Mouse (Mus musculus) brain, adult 2 months (tissue): ENCODE results near the gene Fgfr2.
"Not testable (repeated sequence)": the region's sequence is repeated elsewhere in the genome, so short reads cannot be mapped to it uniquely, and the experiment has no call there.

ENCODE experiments used
- DNase-seq: peaks from one replicate; pipeline ENCODE4 v3.0.0; 2011; ENCODE audit warnings: low read depth, low spot score

Gene Fgfr2

DNA sequence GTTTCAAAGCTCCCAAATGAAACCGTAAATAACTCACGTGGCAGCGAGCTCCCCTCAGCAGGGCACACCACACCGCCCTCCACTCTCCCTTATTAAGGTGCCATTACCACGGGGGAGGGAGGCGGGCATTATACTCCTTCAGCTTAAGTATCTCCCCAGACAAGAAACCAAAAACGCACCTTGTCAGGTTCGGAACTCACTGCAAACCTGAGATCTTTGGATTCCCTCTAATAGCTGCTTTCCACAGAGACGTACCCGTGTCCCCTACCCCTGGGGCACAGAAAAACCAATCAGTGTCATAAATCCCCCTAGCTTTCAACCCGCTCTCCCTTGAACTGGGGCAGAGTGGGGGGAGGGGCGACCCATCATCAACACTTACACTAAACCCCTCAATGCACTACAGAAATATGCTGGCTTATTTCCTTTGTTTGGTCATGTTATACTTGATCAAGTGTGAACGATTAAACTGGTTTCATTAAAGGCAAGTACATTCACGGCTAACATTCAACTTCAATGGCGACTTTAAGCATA, 2.9 kb downstream of the Fgfr2 start:
- no peak for DNase-seq

DNA sequence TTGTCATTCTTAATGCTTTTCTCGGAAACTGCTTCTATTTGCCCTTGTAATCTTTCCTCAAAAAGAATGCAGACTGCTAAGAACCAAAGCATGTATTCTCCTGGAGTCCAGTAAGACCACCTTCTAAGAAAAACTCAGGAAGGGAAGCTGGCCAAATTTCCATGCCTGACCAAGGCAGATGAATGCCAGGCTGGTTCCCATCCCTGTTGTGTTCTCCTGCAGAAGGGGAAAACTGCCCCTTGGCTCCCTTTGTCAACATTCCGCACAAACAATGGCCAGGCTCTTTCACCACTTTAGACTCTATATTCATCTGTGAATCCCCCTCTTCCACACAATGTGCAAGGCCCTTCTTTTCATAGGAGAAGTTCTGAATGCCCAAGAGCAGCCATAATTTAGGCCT, 5.3 kb downstream of the Fgfr2 start:
- DNase-seq = no peak

DNA sequence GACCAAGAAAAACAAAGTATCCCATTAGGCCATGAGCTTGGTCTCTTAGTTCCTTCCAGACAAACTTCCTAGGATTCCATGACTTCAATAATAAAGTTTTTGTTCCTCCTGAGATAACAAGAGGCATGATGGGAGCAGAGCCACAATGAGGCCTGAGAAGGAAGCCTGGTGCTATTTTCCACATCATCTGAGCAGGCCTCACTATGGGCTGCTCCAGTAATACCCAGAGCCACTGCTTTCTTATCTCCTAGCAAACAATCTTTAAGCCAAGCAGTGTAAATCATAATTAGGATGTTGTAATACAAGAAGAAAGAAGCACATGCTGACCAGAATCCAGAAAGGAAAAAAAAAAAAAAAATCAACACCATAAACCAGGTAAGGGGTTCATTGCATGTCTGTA, 6.6 kb downstream of the Fgfr2 start:
- DNase-seq = no peak

DNA sequence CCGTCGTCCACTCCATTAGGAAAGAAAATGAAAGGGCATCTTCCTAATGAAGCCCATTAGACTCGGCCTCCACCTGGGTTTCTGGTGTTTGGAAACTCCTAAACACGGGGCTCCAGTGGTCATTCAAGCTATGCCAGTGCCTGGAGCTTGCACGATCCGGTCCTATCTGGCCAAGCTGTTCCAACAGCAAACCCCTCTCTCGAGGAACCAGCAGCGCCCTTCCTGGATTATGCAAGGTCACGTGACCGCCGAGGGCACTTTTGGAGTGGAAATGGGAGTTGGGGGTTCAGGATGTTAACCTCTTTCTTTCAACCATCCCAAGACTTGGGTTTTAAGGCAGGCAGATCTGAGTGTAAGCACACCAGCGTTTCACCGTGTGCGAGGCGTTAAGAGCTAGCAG, 7.3 kb downstream of the Fgfr2 start:
- no peak for DNase-seq

DNA sequence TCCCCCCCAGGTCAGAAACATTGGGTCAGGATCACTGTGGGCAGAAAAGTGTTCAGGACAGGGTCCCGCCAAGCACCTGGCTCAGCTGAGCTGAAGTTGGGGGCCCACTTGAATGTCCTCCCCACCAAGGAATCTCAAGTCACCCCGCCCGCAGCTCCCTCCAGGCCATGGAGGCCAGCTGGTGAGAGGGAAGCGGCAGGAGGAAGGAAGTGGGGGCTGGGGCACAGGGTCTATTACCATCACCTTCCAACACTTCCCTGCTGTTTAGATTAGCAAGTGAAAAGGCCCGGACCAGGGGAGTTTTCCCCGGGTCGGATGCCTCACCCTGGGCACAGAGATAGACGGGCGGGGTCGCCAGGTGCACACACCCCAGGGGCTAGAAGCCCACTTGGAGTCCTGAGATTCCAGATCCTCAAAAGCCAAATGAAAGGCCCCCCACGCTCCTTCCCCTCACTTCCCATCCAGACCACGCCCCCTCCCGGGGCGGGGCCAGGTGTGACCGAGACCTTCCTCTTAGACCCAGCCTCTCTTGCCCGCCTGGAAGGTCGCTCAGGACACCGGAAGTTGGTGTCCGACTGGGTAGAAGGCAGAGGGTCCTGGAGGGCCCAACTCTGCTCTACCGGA, 8.2 kb downstream of the Fgfr2 start:
- no peak for DNase-seq

DNA sequence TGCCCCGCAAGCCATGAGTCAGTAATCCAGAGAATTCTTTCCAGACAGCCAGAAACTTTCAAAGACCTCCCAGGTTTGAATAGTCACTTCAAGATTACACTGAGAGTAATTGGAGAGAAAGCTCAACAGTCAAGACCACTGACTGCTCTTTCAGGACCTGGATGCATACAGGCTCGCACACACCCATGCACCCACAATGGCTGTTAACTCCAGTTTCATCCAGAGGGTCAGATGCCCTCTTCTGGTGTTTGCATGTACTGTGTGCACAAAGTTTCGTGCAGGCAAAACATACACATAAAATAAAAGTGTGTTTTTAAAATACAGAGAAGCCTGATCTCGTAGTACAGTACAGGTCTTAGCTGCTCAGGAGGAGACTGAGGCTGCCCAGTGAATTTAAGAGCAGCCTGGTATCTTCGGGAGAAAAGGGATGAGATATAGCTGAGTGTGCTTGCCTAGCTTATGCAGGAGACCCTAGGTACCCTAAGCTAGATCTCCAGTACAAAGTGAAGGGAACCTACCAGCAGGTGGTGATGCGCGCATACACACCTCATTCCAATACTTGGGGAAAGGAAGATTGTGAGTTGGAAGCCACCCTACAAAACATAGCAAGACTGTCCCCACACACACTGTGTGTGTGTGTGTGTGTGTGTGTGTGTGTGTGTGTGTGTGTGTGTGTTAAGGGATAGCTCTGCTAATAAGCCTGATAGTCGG, 9.8 kb downstream of the Fgfr2 start:
- DNase-seq = no peak

DNA sequence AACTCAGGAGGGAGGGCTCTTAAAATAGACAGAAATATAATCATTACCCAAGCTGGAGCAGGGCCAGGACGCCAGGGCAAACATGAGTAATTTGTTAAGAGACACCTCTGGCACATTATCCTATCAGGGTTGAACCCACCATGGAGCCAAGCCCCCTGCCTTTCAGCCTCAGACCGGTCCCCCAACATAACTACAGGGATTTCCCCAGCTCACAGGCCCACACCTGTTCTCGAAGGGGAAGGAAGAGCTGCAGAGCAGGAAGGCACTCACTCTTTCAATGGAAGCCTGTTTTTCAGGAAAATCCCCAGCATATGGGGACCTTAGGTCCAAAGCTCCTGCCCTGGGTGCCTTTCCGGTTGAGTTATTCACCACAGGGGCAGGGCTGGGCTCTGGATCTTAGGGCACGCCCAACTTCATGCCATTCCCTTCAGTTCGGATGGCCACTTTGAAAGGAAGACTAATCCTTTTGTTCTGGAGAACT, 10.8 kb downstream of the Fgfr2 start:
- DNase-seq = no peak

DNA sequence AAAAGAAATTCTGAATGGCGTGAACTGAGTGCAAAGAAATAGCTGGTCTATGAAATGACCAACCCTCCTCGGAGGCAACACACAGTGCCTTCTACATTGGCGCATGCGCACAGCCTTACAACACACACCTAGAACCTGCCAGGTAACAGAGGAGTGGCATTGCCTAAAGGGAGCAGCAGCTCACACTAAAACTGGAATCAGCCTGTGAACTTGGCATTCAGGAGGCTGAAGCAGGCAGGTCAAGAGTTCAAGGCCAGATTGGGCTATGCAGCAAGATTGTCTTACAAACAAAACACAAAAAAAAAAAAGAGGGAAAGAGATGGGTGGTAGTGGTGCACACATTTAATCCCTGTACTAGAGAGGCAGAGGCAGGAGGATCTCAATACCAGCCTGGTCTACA, 13.7 kb downstream of the Fgfr2 start:
- no peak for DNase-seq

DNA sequence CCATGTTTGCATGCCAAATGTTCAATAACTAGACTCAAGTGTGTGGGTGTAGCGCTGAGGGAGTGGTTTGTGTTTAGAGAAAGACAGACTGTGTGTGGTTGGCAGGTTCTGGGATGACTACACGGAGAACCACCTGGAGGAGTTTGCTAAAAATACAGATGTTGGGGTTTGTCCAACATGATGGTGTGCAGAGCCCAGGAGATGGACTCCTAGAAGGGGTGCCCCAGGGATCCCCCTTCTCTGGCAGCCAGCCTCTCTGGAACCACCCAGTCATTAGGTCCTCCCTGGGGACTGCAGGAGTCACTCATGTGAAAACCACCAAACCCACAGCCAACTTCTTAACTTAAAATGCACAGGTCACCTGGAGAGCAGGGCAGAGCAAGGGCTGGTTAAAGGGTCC, 14.5 kb downstream of the Fgfr2 start:
- peak; percentile 76 for DNase-seq

DNA sequence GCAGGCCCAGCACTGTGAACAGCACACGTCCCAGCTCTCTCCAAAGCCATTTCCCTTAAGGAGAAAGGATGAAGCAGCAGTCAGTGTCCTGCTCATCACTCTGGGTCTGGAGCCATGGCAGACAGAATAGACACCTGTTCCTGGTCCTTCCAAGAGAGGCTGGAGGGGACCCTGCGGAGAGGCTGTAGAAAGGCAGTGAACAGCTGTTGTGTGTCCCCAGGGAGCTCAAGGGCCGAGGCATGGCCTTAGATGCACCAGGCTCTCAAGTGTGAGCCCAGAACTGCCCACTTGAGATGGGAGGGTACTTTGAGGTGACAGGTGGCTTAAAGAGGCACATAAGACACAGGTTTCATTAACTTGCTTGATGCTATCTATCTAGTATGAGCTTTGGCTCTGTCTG, 20.6 kb downstream of the Fgfr2 start:
- DNase-seq = no peak

DNA sequence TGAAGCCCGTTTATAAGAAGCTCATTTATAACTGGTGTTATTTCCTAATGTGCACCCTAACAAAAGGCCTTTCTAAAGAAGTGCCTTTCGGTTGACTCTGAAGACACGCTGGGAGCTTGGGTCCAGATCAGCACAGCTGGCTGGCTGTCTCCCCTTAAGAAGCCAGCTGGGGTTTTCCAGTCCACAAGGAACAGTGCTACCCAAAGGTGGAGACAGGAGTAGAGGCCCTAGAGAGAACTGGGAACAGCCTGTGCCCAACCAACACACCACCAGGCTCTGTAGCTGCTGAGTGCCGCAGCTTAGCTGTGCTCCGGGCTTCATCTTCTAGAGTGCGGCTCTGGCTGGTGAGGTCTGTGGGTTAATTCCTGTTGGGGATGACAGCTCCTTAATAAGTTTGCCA, 22.1 kb downstream of the Fgfr2 start:
- no peak for DNase-seq

DNA sequence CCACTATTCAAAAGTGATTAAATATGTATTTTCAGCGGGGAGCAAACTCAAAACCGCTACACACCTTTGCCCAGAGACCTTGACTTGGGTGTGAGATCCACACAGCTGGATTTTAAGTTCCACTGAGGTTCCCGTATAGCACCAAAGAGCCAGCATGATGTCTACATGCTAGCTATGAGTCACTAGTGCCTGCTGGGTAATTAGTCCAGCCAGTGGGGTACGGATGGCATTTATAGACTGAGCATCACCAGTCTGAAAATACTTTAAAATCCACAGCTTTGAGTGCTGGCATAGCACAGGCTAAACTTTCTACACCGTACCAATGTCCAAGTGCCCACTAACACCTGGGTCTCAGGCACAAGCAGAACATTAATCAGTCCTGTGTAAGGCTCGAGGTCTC, 23.0 kb downstream of the Fgfr2 start:
- DNase-seq = peak; percentile 50

DNA sequence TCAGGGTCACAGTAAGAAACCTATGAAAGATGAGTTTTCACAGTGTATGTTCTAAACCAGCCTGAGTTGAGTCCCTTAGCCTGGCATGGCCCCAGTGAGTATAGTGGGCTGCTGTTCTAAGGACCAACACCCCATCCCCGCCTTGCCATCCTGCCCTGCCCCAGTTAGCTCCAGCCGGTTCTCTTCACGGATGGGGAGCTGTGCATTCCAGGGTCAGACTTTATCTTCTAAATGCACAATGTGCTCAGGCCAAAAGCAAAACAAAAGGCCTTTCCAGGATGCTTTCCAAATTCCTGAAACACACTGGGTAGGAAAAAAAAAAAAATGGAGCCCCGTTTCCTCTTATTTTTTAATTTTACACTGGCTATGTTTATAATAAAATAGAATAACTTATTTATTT, 23.9 kb downstream of the Fgfr2 start:
- DNase-seq = no peak

DNA sequence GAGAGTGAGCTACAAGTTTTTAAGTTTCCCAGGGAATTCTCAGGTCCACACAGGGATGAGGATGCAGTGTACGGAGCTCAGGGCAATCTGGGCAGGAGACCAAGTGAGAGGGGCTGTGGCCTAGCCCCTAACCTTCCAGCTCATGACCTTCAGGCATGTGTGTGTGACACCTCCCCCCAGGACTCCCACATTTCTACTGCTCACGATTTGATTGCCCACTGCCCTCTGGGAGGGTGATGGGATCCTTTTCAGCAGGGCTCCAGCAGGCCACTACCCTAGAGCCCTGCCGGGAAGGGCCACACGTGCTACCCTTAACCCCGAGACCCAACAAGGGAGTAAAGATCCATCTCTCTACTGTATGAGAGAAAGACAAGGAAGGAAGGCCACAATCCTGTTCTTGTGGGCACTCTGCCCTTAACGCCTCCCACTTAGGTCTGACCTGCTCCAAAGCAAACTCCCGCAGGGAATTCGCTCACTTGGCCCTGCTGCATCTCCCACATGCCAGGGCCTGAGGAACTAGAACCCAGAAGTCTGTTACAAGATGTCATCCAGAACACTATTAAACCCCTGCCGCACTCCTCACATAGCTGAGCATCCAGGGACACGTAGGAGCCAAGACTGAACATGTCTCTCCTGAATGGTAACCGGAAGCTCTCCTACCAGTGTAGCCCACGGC, 24.9 kb downstream of the Fgfr2 start:
- DNase-seq = peak; percentile 69

DNA sequence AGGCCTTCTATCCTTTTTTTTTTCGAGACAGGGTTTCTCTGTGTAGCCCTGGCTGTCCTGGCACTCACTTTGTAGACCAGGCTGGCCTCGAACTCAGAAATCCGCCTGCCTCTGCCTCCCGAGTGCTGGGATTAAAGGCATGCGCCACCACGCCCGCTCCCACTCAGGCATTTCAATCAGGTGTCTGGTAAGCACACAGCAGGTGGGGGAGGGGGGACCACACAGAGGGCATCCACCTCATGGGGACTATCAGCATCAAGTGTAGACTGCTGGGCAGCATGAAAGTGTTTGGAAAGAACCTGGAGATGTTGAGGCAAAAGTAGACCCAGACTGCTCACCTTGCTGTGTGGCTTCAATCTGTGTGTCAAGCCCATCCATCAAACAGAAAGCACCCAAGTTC, 27.5 kb downstream of the Fgfr2 start:
- DNase-seq = not testable (repeated sequence)

DNA sequence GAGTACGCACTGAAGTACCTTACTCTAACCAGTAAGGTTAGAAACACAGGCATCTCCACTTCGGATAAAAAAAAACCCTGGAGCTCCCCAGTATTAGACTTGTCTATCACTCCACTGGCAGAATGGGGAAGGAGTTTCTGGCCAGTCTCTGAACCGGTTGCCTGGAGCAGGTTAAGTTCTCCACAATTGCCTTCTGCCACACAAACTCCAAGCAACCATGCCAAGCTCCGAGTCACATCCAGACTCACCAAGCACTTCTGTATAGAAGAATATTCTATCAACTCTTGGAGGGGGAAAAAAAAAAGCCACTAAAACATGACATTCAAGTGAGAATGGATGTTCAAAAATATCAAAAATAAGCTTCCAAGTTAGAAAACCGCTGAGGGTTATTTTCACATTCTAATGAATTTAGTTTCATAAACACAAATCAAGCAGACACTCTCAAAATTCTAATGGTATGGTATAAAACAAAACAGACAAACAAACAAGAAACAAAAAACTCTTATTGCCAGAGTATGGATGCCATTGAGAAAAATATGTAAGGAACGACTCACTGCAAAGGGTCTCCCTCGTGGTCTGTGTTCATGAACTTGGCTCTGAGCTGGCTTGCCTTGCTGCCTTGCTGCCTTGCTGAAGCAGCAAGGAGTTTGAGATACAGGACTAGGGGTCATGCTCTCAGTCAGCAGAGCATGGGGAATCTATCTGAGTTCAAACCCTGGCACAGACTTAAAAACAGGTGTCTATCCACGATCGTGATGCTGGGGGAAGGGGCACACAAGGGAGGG, 28.2 kb downstream of the Fgfr2 start:
- DNase-seq = no peak

DNA sequence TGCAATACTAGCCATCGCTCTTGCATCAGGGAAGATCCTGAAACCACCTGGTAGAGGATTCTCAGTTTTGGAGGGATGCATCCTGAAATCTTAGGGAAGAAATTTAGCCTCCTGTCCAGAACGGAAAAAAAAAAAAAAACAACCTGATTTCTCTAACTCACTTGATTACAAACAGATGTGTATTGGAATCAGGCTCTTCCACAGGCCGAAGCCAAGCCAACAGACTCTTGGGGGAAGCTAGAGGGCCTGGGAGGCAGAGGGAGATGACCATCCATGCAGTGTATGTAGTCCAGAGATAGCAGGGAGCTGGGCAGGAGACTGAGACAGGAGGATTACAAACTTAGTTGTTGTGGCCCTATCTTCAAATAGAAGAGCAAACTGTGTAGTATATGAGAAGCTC, 29.0 kb downstream of the Fgfr2 start:
- no peak for DNase-seq

DNA sequence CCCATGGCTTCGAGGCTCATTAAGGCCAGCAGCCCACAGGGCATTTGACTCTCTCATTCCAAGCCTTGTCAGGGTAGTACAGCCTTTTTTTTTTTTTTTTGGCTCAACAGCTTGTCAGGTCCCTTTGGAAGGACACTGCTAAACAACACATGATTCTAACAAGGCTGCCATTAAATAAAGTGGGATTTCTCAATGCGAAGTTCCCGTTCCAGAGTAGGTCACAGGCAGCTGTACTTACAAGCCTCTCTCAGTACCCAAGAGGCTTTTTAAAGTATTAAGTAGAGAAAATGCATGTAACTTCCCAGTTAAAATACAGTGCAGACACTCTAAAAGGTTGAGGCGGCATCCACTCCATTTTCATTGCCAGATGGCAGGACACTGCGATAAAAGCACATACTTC, 29.4 kb downstream of the Fgfr2 start:
- no peak for DNase-seq

DNA sequence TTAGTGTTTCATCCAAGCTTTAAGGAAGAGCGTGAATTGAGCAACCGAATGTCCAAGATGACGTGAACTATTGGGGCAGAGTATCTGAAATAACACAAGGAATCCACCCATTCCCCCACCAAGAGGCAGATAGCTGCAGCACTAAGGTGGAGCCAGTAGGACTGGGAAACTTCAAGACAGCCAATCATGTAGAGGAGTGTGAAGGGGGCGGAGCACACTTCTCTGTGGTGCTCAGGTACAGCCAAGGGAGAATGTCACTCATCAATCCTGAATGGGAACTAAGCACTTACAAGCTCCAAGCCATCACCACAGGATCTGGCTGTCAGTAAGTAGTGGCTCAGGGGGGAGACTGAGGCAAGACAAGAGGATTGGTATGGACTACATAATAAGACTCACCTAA, 32.5 kb downstream of the Fgfr2 start:
- DNase-seq = no peak

DNA sequence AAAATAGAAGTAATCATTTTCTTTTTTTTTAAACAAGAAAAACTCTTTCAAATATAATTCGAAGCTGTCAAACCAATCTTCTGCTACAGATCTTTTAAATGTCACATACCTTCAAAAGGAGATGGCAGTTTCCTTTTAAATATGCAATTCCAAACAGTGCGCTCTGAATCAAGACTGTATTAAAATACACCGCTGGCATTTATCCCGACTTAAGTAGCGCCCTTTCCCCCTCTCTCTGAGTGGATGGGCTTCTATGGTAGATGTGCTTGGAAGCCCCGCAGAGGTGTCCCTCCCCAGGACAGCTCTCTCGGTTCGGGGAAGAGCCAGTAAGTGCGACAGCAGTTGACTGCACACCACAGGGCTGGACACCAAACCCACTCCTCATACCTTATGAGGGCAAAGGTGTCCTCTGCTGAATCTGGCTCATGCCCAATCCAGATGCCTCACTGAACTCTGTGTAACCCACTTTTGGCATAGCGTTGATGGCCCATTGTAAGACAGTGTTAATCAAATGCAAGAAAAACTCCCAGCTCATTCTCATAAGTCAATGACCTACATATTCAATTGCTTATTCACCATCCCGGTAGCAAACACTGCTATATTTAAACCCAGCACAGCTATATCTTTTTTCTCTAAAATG, 33.4 kb downstream of the Fgfr2 start:
- no peak for DNase-seq

DNA sequence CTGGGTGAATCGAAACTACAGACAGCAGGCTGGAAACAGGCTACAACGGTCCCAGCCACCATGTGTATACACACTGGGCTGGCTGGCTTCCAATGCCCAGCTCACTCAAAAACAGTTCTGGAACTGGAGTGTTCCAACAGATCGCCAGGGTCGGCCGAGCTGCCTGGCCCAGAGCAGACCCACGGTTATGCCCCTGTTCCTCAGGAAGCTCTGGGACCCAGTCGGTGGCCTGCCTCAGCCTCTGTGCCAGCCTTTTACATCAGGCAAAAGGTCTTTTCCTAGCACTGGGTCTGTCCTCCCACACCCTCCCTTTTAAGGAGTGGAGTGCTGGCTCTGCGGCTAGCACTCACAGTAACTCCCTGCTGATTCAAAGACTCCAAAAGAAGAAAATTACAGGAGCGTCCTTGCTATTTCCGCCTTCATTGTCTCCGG, 34.3 kb downstream of the Fgfr2 start:
- peak; percentile 85 for DNase-seq
